Mouse (Mus musculus): ENCODE results near the gene Tasp1. TPM values are rescaled to one million over a fixed set of nuclear protein-coding genes. Genes with fewer than 3 reads are reported as not detected.

Gene Tasp1
- total and polyA plus RNA-seq, 3 experiments, result 17.0 to 31.5 TPM; not detected in 1

GRCm38 (mm10) chr2:140099971-140100370 is 33.4 kb upstream of the Tasp1 start:
- no peaks in the 10 kb centered on the region for H3K4me1 ChIP-seq (ENCODE audit: control insufficient read depth in 1 of 2, insufficient read depth in 2 of 2, low read length in 2 of 2)
- H3K4me3 ChIP-seq (ENCODE audit: control insufficient read depth in 1 of 2, insufficient read depth in 1 of 2, low read depth in 2 of 2, low read length in 2 of 2), result no peak overlapping the region
- DNase-seq (ENCODE audit: low read depth, low spot score), result no peak
- H3K27me3 ChIP-seq (ENCODE audit: control insufficient read depth in 1 of 2, insufficient read depth in 2 of 2, low read length in 2 of 2), result no peaks in the 10 kb centered on the region
- H3K36me3 ChIP-seq (ENCODE audit: control insufficient read depth in 1 of 2, insufficient read depth in 2 of 2, low read length in 2 of 2), result no peaks in the 10 kb centered on the region
- H3K9me3 ChIP-seq (replicated peaks; ENCODE audit: insufficient read depth, low read length), result no peaks in the 10 kb centered on the region
- H3K9ac ChIP-seq (ENCODE audit: control insufficient read depth, low read depth, low read length, poor library complexity, severe bottlenecking), result no peak overlapping the region
- TF ChIP-seq USF2 (IDR thresholded peaks at IDR 0.05; ENCODE audit: borderline replicate concordance in 1 of 2, insufficient read depth in 1 of 2, low read depth in 1 of 2, low read length in 2 of 2), result no peak
- H3K79me2 ChIP-seq (ENCODE audit: control insufficient read depth, insufficient read depth, low read length, poor library complexity), result no peaks in the 10 kb centered on the region
- H3K27ac ChIP-seq (ENCODE audit: control insufficient read depth, low read depth, low read length), result no peak overlapping the region

GRCm38 (mm10) chr2:140097131-140097591 is 30.6 kb upstream of the Tasp1 start:
- Histone ChIP-seq H3K4me3 (ENCODE audit: control insufficient read depth in 1 of 2, insufficient read depth in 1 of 2, low read depth in 2 of 2, low read length in 2 of 2) (no peak overlapping the region), H3K9me3 (replicated peaks; ENCODE audit: insufficient read depth, low read length) (no peaks in the 10 kb centered on the region), H3K4me1 (ENCODE audit: control insufficient read depth in 1 of 2, insufficient read depth in 2 of 2, low read length in 2 of 2) (no peaks in the 10 kb centered on the region), H3K27ac (ENCODE audit: control insufficient read depth, low read depth, low read length) (no peak overlapping the region), H3K79me2 (ENCODE audit: control insufficient read depth, insufficient read depth, low read length, poor library complexity) (no peaks in the 10 kb centered on the region), H3K36me3 (ENCODE audit: control insufficient read depth in 1 of 2, insufficient read depth in 2 of 2, low read length in 2 of 2) (no peaks in the 10 kb centered on the region), H3K27me3 (ENCODE audit: control insufficient read depth in 1 of 2, insufficient read depth in 2 of 2, low read length in 2 of 2) (no peaks in the 10 kb centered on the region), H3K9ac (ENCODE audit: control insufficient read depth, low read depth, low read length, poor library complexity, severe bottlenecking) (no peak overlapping the region)
- TF ChIP-seq ZKSCAN1 (IDR thresholded peaks at IDR 0.05; ENCODE audit: low read depth, low read length), result no peak
- TF ChIP-seq USF1 (IDR thresholded peaks at IDR 0.05; ENCODE audit: low read depth, low read length), result no peak
- no peak for TF ChIP-seq CTCF (IDR thresholded peaks at IDR 0.05 in 2 of 3, conservative IDR thresholded peaks at IDR 0.05 in 1 of 3; ENCODE audit: control insufficient read depth in 1 of 3, insufficient read depth in 1 of 3, low read depth in 2 of 3, low read length in 3 of 3, poor library complexity in 1 of 3, severe bottlenecking in 1 of 3)
- no peak for TF ChIP-seq MXI1 (IDR thresholded peaks at IDR 0.05; ENCODE audit: low read depth, low read length)
- TF ChIP-seq ETS1 (IDR thresholded peaks at IDR 0.05; ENCODE audit: low read depth, low read length), result no peak
- TF ChIP-seq KAT2A (conservative IDR thresholded peaks at IDR 0.05; ENCODE audit: low read depth, low read length), result no peak
- TF ChIP-seq SMC3 (IDR thresholded peaks at IDR 0.05; ENCODE audit: low read depth, low read length), result no peak
- TF ChIP-seq ZC3H11A (IDR thresholded peaks at IDR 0.05; ENCODE audit: low read depth, low read length), result no peak
- no peak for TF ChIP-seq TBP (IDR thresholded peaks at IDR 0.05; ENCODE audit: low read depth, low read length)
- TF ChIP-seq MAX (IDR thresholded peaks at IDR 0.05; ENCODE audit: low read length), result no peak
- no peak for TF ChIP-seq MEF2A (IDR thresholded peaks at IDR 0.05; ENCODE audit: extremely low read depth, insufficient replicate concordance, low read depth, low read length, poor library complexity, severe bottlenecking)
- no peak for TF ChIP-seq GATA1 (IDR thresholded peaks at IDR 0.05; ENCODE audit: low read depth, low read length)
- TF ChIP-seq MAFK (IDR thresholded peaks at IDR 0.05; ENCODE audit: borderline replicate concordance, low read depth, low read length), result no peak
- DNase-seq (ENCODE audit: low read depth, low spot score), result no peak

- no peak for DNase-seq (ENCODE audit: low read depth, low spot score)
- Histone ChIP-seq H3K27me3 (ENCODE audit: control insufficient read depth in 1 of 2, insufficient read depth in 2 of 2, low read length in 2 of 2) (no peaks in the 10 kb centered on the region), H3K79me2 (ENCODE audit: control insufficient read depth, insufficient read depth, low read length, poor library complexity) (no peaks in the 10 kb centered on the region), H3K4me3 (ENCODE audit: control insufficient read depth in 1 of 2, insufficient read depth in 1 of 2, low read depth in 2 of 2, low read length in 2 of 2) (no peak overlapping the region), H3K9me3 (replicated peaks; ENCODE audit: insufficient read depth, low read length) (no peaks in the 10 kb centered on the region), H3K9ac (ENCODE audit: control insufficient read depth, low read depth, low read length, poor library complexity, severe bottlenecking) (no peak overlapping the region), H3K36me3 (ENCODE audit: control insufficient read depth in 1 of 2, insufficient read depth in 2 of 2, low read length in 2 of 2) (no peaks in the 10 kb centered on the region), H3K27ac (ENCODE audit: control insufficient read depth, low read depth, low read length) (no peak overlapping the region), H3K4me1 (ENCODE audit: control insufficient read depth in 1 of 2, insufficient read depth in 2 of 2, low read length in 2 of 2) (peaks cover 0 to 4% of the 10 kb centered on the region in 2 experiments; a peak in 1 of 4 replicates)
- TF ChIP-seq ZKSCAN1 (IDR thresholded peaks at IDR 0.05; ENCODE audit: low read depth, low read length), result no peak
- no peak for TF ChIP-seq MAZ (IDR thresholded peaks at IDR 0.05; ENCODE audit: low read depth, low read length)
- TF ChIP-seq SIN3A (IDR thresholded peaks at IDR 0.05; ENCODE audit: low read length), result no peak
- no peak for TF ChIP-seq TCF12 (IDR thresholded peaks at IDR 0.05; ENCODE audit: low read depth, low read length)
- no peak for TF ChIP-seq RAD21 (IDR thresholded peaks at IDR 0.05; ENCODE audit: low read depth, low read length)
- TF ChIP-seq MYB (IDR thresholded peaks at IDR 0.05; ENCODE audit: low read depth, low read length), result no peak
- TF ChIP-seq TAL1 (IDR thresholded peaks at IDR 0.05; ENCODE audit: low read length), result no peak
- no peak for TF ChIP-seq TBP (IDR thresholded peaks at IDR 0.05; ENCODE audit: low read depth, low read length)
- TF ChIP-seq CHD2 (IDR thresholded peaks at IDR 0.05; ENCODE audit: low read length), result no peak
- no peak for TF ChIP-seq MXI1 (IDR thresholded peaks at IDR 0.05; ENCODE audit: low read depth, low read length)
- TF ChIP-seq CTCF (IDR thresholded peaks at IDR 0.05 in 2 of 3, conservative IDR thresholded peaks at IDR 0.05 in 1 of 3; ENCODE audit: control insufficient read depth in 1 of 3, insufficient read depth in 1 of 3, low read depth in 2 of 3, low read length in 3 of 3, poor library complexity in 1 of 3, severe bottlenecking in 1 of 3), result no peak
- TF ChIP-seq KAT2A (conservative IDR thresholded peaks at IDR 0.05; ENCODE audit: low read depth, low read length), result no peak
- TF ChIP-seq POLR2AphosphoS5 (IDR thresholded peaks at IDR 0.05; ENCODE audit: borderline replicate concordance, low read depth, low read length), result no peak
- TF ChIP-seq MEF2A (IDR thresholded peaks at IDR 0.05; ENCODE audit: extremely low read depth, insufficient replicate concordance, low read depth, low read length, poor library complexity, severe bottlenecking), result no peak
Measured at GRCm38 (mm10) chr2:140096034-140096433, 29.4 kb upstream of the Tasp1 start.
